Mouse (Mus musculus) T-helper 17 cell (primary cell): ENCODE results near the gene Trmt1.

Source experiments
- in situ Hi-C, 2 experiments: fragments of 300-600 bp; cut with MboI, MseI; formaldehyde crosslinking; loops; 1 replicate in 1 of 2; 2 replicates in 1 of 2; pipeline ENCODE4 v1.15.1; 2025; ENCODE audit warnings: high pct_unique_total_duplicates in 2 of 2

The Trmt1 gene

DNA sequence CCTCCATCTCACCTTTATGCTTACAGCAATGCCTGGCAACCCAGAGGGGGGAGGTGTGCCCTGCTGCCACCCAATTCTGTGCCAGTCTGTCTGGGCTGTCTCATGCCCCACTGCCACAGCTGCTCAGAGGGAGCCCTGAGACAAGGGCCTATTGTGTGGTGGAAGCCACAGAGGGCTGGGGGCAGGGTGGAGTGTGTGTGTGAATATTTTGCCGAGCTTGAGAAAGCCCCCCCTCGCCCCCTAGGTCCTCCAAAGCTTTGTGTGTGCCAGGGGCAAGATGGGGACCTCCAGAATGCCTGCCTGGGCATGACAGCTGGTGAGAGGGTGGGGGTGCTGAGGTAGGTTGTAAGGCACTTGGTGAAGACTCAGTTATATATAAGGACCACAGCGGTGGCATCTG lies 42.4 kb downstream of the Trmt1 start:
- in situ Hi-C loops, result no loop called here

DNA sequence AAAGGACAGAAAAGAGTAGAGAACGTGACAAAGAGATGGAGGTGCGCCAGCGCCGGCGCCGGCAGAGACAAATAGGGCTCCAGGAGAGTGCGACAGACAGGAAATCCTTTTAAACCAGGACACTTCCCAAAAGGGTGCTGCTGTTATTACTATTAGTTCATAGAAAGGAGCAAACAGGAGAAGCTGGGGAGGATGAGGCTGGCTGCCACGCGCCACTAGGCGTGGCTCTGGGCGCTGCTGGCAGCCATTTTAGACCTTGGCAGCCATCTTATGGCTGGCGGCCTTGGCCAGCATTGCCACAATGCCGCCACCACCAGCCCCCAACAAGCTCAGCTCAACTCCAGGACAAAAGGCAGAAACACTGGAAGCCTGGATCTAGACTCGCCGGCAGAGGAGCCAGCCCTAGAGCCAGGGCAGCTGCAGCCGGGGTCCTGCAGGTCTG lies 43.8 kb downstream of the Trmt1 start:
- in situ Hi-C loops, result no loop called here

DNA sequence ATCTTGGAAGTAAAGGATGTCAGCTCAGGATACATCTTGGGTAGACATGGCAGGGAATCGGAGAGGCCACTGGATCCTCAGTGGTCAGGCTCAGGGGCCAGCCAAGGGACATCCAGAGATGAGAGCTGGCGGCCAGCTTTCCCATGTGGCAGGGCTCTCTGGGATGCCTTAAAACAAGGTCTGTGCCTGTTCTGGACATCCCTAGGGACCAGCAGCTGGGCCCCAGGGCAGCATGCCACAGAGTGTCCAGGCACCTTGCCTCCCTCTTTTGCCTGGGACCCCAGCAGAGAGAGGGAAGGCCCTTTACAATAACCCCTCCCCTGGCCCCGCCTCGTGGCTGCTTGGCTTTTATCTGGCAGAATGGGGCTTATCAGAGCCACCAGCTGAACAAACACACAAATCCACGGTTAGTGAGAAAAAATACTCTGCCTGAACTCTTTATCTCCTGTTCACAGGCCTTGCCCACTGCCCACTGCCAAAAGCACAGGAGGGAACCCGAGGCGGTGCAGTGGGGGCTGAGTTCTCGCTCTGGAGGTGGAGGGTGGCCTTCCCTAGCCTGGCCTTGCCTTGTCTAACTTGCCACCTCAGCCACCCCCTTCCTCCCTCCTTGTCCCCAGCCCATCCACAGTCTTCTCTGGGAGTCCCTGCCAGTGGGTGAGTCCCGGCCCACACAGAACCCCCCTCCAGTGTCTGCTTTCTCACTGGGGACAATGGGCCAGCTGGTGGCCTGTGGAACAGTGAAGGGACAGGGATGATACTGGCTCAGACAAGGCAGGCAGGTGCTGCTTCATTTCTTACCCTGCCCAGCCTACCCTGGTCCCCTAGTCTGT lies 44.6 kb downstream of the Trmt1 start:
- in situ Hi-C loops, result no loop called here

DNA sequence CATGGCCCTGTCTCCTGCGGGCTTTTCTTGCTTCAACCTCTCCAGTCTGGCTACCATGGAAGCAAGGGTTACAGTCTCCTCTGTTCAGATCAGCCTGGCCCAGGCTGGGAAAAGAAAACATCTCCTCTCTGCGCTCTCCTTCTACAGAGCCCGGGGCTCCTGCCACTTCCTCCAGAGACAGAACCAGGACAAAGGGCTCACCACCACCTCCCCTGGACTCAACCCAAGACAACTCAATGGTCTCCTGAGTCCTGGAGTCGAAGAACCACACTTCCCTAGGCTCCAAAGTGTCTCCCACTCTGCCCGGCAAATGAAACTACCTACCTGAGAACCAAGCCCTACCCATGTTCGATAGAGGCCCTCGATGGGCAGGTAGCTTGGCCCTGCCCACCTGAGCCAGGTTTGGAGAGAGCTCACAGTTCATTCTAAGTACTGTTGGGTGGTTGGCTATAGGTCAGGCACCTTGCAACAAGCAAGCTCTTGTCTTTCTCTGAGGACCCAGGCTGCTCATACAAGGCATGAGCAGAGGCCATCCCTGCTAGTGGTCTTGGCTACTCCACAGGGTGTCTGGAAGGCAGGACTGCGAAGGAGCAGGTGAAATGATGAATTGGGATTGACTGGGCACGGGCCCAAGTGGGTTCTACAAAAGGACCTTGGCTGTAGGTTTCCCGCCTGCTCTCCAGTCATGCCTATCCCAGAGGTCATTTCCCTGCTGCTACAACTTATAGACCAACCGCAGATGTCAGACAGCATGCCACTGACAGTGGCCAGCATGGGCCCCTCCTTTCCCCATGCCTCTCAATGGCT lies 45.5 kb downstream of the Trmt1 start:
- in situ Hi-C loops, result no loop called here

DNA sequence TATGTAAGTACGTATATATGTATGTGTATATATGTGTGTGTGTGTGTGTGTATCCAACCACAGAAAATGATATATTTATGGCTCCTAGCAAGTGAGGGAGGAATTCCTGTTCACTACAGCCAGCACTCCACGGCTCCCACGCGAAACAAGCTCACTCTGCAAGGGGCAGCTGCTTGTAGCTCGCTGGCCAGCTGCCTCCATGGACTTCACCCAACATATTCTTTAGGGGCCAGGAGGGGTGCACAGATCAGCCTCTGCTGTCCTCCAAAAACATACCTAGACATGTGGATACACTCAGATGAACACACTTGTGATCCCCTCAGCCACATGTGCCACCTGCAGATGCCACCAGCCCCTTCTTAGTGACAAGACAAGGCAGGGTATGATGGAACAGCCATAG lies 46.4 kb downstream of the Trmt1 start:
- in situ Hi-C loops, result no loop called here

DNA sequence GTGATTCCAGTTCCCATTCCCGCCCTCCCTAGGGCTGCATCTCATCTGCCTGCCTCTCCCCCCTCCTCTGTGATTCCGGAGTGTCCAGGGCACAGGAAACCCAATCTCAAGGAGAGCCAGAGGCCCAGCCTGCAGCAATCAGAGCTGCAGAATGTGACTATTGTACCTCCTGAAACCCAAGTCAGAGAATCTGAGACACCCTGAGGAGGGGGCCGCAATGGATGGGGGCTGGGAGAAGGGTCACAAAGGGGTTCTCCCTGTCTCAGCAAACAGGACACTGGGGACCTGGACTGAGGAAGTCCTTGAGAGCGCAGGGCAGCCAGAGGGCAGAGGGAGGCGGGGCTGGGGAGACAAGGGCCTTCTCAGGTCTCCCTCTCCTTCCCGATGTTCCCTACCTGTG lies 46.9 kb downstream of the Trmt1 start:
- in situ Hi-C loops, result no loop called here

DNA sequence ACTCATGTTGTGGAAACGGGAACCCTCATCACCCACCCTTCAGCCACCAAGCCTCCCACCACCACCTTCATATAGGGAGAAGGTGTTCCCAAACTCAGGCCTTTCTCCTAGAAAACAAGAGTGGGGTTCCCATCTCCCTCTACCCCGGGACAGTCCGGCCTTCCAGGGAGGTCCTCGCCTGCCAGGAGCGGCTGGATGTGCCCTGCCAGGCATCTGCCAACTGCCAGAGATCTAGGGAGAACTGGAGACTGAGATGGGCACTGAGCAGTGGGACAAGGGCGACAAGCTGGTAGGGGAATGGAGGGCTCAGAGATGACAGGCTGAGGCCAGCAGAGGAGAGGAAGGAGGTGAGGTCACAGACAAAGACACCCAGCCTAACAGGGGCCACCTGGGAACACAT lies 47.9 kb downstream of the Trmt1 start:
- in situ Hi-C loops, result no loop called here

DNA sequence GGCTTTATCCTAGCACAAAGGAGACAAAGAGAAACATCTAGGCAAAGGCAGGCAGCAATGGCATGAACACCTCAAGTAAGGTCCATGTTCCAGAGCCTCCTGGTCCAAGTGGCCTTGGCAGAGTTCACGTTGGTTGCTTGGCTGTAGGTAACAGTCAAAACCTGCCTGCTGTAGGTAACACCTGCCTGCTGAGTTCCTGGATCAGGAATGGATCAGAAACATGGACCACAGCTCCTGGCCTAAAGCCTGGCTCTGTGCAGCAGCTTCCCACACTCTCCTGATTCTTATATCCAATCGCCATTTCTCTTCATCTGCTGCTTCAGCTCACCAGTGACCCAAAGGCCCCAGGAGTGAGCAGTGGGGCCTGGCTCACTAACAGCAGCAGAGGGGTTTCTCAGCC lies 48.6 kb downstream of the Trmt1 start:
- in situ Hi-C loops, result no loop called here

DNA sequence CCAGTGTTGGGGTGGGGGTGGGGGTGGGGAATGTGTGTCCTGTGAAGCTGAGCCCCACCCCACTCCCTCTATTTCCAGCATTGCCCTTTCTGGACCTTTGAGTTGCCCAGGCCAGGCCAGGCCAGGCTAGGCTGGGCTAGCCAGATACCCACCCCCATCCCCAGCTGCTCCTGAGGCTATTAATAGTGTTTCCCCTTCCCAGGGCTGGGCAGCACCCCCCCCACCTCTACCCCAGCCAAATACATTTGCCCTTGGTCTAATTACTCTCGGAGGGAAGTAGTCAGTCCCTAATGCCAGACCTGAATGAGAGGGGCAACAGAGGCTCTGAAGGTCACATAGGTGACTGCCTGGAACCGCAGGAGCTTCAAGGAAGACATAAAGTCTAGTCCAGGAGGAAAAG lies 49.5 kb downstream of the Trmt1 start:
- in situ Hi-C loops, result no loop called here

DNA sequence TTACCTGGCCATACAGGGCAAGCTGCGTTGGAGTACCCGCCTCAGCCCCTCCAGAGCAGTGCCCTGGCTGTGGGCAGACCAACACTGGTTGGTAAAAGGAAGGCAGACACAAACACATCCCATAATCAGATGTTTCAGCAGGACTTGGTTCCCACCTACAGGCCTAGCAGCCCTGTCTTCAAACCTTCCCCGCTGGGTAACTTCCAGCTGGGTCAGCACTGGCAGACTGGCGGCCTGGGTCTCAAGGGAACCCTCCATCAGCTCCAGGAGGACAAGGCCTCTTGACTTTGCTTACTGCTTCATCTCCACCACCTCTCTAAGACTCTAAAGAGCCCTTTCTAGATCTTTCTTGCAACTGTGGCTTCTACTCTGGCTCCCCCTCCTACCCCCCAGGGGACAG lies 50.4 kb downstream of the Trmt1 start:
- in situ Hi-C loops, result no loop called here

DNA sequence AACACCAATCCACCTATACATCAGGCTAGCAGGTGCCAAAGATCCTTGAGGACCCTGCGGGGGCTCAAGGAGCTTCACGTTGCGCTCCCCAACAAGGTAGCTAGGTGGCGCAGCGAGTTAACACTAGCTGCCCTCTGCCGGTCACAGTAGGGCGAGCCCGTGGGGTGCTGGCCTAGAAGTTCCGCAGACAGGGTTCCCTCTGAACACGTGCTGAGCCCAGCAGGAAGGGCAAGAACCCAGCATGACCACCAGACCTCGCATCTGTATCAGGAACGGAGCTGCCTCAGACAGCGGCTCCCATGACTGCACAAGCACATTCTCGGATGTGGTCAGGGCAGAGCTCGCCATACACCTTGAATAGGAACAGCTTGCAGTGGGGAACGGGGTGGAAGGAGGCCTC lies 51.5 kb downstream of the Trmt1 start:
- in situ Hi-C loops, result no loop called here

DNA sequence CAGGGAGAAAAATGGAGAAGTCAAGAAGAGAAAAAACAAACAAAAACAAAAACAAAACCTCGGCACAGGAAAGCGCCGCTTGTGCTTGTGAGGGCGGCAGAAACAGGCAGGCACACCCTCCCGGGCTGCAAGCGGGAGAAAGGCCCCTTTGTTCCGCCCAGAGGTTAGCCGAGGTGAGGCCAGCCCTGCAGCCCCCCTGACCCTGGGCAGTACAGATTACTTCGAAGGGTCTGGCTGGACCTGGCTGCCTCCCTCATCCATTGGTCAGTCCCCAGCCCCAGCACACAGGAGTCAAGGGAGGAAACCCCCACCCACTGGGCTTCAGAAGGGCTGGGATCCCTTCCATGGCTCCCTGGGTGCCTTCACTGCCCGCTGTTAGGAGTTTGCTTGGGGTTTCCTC lies 52.2 kb downstream of the Trmt1 start:
- in situ Hi-C loops, result no loop called here

DNA sequence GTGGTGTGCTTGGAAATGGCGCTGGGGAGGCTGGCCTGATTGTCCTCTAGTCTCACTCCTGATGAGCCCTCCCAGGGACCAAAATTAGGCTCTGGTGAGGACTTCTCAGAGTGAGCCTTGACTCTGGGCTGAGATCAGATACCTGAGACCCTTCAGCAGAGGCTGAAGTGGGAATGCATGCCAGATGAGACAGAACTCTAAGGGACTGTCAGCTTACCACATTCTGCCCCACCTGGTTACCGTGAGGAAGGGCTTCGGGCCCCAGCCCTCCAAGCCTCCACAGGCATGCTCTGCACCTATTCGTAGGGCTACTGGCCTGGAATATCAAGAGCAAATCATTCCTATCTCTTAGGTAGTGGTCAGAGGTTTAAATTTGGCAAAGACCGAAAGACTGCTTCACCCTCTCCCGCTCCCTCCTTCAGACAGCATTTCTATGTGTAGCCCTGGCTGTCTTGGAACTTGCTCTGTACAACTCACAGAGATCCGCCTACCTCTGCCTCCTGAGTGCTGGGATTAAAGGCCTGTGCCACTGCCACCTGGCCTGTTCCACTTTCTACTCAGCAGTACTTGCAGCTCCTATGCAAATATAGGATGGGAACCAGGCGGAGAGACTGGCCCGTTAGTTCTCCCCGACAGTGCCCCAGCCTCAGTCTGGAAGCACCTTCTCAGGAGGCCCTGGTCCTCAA lies 52.8 kb downstream of the Trmt1 start:
- in situ Hi-C loops, result no loop called here

DNA sequence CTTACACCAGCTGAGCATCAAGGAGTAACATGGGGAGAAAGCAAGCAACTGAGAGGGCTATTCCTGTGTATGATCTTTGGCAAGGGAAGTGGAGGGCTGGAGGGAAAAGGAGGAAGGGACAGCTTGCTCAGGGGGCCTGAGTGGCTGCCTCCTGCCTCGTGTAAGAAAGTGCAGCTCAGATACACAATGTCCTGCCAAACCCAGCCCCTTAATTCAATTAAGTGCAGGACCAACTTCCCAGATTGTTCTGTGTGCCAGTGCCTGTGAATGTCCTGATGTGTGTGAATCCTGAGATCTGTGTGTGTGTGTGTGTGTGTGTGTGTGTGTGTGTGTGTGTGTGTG lies 53.3 kb downstream of the Trmt1 start:
- in situ Hi-C loops, result no loop called here

DNA sequence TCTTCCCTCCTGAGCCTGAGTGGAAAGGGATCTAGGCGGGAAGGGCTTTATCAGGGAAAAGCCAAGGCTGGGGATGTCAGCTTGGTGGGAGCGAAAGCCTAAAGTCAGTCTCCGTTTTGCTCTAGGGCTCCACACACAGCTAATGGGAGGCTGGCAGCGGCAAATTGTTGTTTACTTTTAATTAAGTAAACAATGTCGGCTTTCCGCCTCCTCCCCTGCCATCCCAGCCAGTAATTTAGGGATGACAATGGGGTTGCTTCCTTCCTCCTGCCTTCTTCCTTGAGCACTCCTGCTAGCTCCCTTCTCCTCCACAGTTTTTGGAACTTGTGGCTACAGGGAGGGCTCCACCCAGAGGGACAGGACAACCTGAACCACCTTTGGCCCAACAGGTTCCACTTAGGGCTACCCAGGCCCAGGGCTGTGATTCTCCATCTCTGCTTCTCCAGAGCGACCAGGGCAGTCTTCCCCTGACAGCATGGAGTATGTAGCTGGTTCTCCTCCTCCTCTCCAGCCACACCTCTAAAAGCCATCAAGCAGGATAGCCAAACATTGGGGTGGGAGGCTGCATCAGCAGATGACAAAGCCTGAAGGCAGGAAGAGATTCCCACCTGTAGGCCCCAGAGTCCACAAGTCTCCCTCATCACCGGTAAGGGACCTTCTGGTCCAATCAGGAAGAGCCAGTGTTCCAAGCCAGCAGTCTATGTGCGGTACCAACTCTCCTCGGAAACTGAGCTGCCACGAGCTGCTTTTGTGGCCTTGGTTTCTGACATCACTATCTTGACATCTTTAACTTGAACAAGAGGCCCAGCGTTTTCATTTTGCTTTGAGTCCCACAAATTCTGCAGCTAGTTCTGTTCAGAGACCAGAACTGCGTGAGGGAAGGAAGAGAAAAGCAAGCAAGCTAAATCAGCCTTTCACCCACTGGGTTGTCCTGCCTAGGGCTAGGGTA lies 55.1 kb downstream of the Trmt1 start:
- in situ Hi-C loops, result no loop called here

DNA sequence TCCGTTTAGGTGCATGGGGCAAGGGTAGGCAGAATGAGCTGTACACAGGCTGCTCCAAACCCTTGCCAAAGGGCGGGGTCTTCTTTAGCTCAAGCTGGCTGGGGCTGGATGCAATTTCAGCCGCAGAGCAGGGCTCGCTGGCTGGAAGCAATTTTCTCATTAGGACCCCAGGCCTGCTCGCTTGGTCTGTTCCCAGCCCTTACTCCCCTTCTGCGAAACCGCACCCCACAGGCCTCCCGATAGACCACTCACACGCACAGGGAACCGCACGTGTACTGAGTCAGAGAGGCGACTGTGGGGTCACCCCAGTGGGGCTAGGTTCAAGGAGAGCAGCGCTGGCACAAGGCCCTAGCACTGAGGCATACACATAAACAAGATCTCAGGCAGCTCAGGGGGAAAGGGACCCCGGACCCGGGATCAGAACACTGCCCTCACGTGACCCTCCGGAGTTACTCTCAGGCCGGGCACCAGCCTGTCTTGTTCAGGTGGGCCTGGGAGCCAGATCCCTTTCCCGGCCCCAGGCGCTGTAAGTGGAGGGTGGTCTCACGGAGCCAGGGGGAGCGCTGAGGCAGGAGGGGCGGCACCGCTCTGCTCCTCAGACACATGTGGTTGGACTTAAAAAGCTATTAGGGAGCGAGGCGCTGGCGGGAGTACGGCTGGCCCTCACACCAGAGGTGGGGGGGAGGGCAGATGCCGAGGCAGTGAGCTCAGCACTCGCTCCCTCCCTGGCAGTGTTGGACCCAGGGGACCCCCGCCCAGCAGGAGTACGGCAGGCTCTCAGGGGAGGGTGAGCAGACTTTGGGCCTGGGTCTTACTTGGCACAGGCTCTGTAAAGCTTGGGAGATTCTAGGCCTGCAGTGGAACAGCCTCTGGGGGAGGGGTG lies 56.3 kb downstream of the Trmt1 start:
- in situ Hi-C loops, result no loop called here

DNA sequence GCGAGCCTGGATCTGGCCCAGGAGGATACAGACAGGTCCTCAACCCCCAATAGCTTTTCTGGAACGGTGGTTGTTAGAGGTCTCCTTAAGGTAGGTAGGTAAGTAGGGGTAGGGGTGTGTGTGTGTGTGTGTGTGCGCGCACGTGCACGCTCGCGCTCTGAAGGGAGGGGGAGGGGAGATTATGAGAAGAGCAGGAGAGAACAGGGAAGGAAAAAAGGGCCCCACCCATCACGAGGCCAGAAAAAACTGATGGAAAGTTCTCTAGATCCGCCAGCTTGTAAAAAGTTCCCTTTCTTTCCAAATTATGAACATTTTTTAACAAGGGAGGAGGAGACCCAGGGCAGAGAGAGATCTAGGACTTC lies 56.9 kb downstream of the Trmt1 start:
- in situ Hi-C loops, result no loop called here

DNA sequence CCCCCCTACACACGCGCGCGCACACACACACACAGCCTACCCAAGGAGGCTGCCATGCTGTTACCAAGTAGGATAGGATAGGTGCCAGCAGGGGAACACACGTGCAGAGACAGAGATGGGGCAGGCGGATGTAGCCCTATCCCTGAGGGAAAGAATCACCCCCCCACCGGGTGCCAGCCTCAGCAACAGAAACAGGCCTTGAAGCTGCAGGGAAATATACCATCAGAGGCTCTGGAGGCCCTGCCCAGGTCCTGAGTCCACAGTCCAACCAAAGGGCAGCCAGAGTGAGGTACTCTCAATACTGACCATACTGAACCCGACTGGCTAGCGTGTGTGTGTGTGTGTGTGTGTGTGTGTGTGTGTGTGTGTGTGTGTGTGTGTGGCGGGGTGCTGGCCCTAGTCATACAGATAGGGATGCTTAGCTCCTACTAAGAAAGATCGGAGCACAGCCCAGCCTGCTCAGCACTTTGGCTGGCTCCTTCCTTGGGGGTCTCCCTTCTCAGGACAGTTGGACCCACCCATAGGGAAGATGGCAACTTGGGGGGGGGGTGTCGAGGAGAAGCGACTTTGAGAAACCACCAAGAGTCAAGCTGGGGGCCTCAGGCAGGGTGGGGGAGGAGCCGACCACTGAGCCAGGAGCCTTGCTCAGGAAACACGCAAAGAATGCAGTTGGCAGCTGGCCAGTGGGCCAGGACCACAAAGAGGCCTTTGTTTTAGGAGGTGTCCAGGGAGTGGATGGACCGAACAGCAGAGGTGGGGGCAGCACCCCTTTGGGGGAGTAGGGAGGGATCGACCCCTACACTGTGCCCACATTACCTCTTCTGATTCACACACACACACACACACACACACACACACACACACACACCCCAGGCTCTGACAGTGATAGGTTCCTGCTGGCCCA lies 57.7 kb downstream of the Trmt1 start:
- in situ Hi-C loops, result no loop called here
